Mouse (Mus musculus): ENCODE measurements around the gene Tlx3.

DNA sequence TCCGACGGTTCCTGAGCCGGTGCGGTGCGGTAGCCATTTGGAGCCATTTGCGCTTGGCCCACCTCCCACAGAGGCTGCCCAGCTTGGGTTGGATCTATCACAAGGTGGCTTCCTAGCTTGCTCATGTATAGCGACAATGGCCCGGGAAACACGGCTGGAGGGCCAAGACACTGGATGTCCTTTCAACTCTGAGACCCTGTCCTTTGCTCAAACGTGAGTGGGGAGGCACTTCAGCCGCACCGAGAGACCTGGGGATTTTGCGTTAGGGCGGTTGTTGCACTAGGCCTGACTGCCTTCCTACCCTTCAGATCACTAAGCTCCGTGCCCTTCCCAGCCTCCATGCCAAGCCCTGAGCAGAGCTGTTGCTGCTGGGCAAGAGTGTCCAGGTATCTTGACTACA lies 5.7 kb downstream of the Tlx3 start:
- TF ChIP-seq POLR2A (IDR thresholded peaks at IDR 0.05; ENCODE audit: extremely low read depth, insufficient read depth, low read length): no peak
- TF ChIP-seq CTCF (IDR thresholded peaks at IDR 0.05; ENCODE audit: low read depth, low read length): no peak
